Mouse (Mus musculus) ES-E14 (cell line): ENCODE results near the gene Igf2bp3.

Source experiments
- CHD2 ChIP-seq: IDR thresholded peaks from 2 replicates; pipeline ENCODE4 v1.6.1; 2014; ENCODE audit warnings: mild to moderate bottlenecking, low read depth, low read length, inconsistent platforms
- MAFK ChIP-seq: IDR thresholded peaks from 2 replicates; pipeline ENCODE4 v1.6.1; 2014; ENCODE audit warnings: mild to moderate bottlenecking, low read depth, low read length, inconsistent platforms; ENCODE audit not compliant: insufficient read depth

- TF ChIP-seq CHD2 = no peak
- no peak for TF ChIP-seq MAFK
Observed at GRCm38 (mm10) chr6:49224923-49225727, 10.4 kb upstream of the Igf2bp3 start.
